In genomic region chr8:18460609-18461008, GRCm38 (mm10) we compare ENCODE assay signal across 14 mouse cellular contexts.
"Had no signal": no experiment of that assay in that cellular context is flagged by ENCODE, and none has a peak within 500 bp of the region (broad histone marks: within the 10 kb centered on the region; RNA-seq: fewer than 3 reads in every experiment).

No protein-coding gene starts in this region.

- H3K4me3 ChIP-seq: limb, embryonic 12.5 days; limb, embryonic 15.5 days; midbrain, embryonic 12.5 days; myocyte; neural tube, embryonic 13.5 days had no signal

- H3K27ac ChIP-seq: kidney, postnatal 0 days; limb, embryonic 12.5 days; limb, embryonic 15.5 days; liver, embryonic 14.5 days; macrophage; midbrain, embryonic 12.5 days; neural tube, embryonic 13.5 days had no signal

- H3K36me3 ChIP-seq: limb, embryonic 12.5 days; limb, embryonic 15.5 days; midbrain, embryonic 12.5 days; neural tube, embryonic 13.5 days had no signal

- H3K9ac ChIP-seq: limb, embryonic 12.5 days; limb, embryonic 15.5 days; liver, embryonic 14.5 days; liver, postnatal 0 days; lung, embryonic 14.5 days; midbrain, embryonic 12.5 days; neural tube, embryonic 13.5 days had no signal

- H3K9me3 ChIP-seq: limb, embryonic 12.5 days; limb, embryonic 15.5 days; midbrain, embryonic 12.5 days; neural tube, embryonic 13.5 days had no signal

- H3K4me1 ChIP-seq: limb, embryonic 12.5 days; limb, embryonic 15.5 days; midbrain, embryonic 12.5 days; neural tube, embryonic 13.5 days had no signal

- DNase-seq: kidney, postnatal 25 days; left cerebral cortex, postnatal 4 days; liver, postnatal 0 days; lung, embryonic 14.5 days; thymus, adult 18-20 months; thymus, postnatal 4 days had no signal
